Mouse (Mus musculus) inflammation-experienced regulatory T-cells, adult 6 months (primary cell): ENCODE results near the gene Cdh7. TPM values are rescaled to one million over a fixed set of nuclear protein-coding genes. Genes with fewer than 3 reads are reported as not detected.
"Not testable (repeated sequence)": the region's sequence is repeated elsewhere in the genome, so short reads cannot be mapped to it uniquely, and the experiment has no call there.

ENCODE experiments used
- ATAC-seq: one replicate; pipeline ENCODE4 v1.8.0; 2017
- polyA plus RNA-seq, 3 experiments: library from polyadenylated mRNA; unstranded; fragments of 100-300 nt; shearing (Covaris generic); gene quantifications; one replicate each; pipeline ENCODE4 v1.2.1; 2017

Cdh7 gene
- under 1 TPM in 1 of 3 experiments, not detected in 2; 0.19 TPM for polyA plus RNA-seq

- no peak for ATAC-seq
These were observed at the start of gene Cdh7 for GRCm38 (mm10) chr1:109982064-109982808. Cdh7 (plus strand) TSS chr1:109982431.

DNA sequence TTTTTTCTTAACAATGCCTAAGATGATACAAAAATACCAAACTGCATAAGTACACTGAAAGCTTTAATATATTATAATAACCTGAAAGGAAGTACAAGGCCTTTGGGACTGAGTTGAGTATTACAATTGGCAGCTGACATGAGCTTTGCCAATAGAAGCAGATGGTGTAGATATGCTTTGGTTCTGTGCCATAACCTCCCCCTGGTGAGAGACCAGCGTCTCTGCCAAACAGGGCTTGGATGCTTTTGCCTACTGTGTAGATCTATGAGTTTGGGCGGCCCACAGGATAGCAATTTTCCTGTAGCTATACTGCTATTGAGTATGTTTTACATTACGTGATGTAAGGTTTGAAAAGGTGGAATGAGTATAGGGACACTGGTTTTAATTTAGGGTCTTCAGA, 49.6 kb upstream of the Cdh7 start:
- ATAC-seq: no peak

DNA sequence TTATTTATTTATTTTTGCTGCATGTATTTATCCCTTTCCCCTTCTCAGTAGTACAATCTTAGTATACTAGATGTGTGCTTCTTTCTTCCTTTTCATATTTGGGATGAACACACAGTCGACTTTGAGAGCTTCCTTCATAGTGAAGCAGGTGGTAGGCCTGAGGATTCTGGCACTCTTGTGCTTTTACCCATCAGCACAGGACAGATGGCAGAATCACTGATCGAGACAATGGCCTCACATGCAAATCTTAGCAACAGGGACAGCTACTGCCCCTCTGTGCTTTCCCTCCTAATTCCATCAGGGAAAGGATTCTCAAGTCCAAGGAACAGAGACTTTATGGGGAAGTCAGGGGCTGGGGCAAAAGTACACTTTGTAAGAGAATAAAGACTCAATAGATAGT, 33.7 kb upstream of the Cdh7 start:
- ATAC-seq: no peak

- no peak for ATAC-seq
These were observed 10.4 kb upstream of the Cdh7 start for GRCm38 (mm10) chr1:109971721-109972425.

DNA sequence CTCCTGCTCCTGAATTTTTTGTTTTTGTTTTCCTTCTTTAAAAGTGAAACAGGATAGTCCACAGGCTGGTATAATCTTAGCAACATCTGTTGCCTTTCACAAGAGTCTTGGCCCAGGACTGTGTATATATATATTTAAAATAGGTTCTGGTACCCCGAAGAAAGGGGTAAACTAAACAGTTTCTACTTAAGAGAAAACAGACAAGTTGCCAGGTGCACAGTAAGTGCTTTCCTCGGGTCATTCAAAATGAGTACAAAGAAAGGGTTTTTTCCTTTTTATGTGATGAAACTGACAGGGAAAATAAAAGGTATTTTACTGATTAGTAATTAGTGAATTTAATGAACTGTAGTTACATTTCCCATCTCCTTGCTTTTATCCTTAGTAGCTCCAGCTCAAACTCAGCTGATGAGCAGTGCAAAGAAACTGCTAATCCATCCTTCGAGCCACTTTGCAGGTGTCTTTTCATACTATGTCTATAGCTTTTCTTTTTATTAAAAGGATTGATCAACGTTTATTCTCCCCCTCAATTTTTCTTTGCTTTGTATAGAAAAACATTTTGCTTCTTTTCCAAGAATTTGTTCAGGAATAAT, 9.7 kb upstream of the Cdh7 start:
- ATAC-seq: no peak

DNA sequence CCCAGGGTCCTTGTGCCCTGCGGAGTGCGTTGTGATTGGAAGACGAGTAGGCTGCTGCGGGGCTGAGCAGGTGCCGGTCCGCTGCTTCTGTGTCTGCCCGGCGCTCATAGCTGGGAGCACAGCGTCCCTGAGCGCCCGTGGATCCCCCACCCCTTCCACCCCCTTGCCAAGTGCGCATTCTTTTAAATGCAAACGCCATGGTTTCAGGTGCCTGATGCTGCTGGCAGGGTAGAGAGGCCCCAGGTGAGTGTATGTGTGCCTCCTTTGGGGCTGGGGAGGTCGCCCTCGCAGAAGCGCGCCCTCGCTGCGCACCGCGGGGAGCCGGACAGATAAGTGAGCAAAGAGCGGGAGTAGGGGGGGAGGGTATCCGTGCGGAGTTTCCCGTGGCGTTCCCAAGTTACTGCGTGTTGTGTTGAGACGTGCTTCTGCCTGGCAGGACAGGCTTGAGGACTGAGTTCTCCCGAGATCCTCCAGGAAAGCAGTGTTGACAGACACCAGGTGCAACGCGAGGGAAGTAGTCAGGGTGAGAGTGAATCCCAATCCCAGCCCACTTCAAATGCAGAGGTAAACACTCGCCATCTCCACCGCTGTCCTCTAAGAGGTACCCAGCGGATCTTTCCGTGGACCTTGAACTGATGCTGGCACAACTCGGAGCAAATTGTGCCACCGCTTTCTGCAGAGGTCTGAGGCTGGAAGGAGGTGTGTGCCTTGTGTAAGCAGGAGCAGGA, 742 bp downstream of the Cdh7 start:
- no peak for ATAC-seq

DNA sequence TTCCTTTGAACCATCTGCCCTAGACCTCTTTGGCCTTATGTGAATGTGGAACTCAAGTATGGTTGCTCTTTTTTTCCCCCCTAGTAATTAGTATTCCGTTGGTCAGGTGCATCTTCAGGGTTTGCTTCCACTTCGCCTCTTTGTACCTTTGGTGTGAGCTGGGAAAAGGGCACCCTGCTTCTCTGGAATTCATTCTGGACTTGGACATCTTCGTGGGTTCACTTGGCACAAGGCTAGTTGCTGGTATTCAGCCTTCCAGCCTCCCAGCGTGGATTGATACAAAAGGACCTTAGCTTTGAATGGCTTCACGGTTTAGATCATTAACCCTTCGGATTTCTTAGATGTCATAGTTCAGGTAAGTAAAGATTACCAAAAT, 1.3 kb downstream of the Cdh7 start:
- ATAC-seq: no peak

DNA sequence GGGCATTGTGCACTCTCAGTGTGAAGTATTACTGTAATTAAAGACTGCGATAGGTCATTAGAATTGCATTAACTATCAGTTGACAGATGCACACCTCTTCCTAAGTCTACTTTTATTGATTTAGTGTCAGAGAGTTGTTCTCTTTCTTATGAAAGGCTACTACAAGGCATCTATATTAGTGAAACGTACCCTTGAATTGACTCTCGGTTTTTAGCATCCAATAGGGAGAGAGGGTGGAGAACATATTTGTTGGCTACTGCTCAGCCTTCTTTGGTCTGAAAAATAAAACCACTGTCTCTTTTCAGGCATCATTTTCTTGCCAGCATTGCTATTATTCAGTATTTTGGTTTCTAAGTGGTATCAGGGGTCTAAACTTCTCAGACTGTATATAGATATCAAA, 2.5 kb downstream of the Cdh7 start:
- no peak for ATAC-seq

DNA sequence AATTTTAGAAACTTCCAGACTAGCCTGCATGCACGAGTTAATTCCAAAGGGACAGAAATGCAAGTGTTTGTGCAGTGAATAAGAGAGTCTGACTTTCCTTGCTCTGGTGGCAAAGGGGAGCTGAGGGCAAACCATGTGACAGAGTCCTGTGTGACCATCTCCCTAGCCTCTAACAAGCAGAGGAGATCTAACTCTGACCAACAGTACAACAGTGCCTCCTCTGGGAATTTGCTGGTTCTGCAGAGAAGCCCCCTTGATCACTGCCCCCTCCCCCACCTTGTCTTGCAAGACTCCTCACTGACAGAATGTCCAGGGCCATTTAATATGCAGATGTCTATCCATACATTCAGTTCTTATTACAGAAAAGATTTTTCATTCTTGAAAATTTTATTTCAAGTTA, 3.2 kb downstream of the Cdh7 start:
- ATAC-seq: no peak

- no peak for ATAC-seq
These were observed 7.3 kb downstream of the Cdh7 start for GRCm38 (mm10) chr1:109989541-109989940.

GRCm38 (mm10) chr1:109993906-109994305, 11.7 kb downstream of the Cdh7 start:
- no peak for ATAC-seq

GRCm38 (mm10) chr1:110004451-110004850, 22.2 kb downstream of the Cdh7 start:
- ATAC-seq: no peak

DNA sequence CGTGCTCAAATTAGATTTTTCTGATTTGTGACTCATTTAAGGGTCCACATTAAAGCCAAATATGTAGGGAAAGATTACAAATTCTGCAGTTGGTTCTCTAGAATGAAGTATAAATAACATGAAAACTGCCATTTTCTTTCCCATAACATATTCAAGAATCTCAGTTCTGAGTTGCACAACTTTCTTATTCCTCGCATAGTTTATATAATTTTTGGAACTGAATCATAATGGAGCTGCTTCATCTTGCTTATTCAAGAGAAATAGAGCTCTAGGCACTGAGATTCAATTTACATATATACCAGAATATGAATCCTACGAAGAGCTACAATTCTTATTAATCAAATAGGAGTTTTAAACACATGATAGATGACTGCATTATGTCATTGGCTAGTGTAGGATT, 22.8 kb downstream of the Cdh7 start:
- ATAC-seq: no peak

DNA sequence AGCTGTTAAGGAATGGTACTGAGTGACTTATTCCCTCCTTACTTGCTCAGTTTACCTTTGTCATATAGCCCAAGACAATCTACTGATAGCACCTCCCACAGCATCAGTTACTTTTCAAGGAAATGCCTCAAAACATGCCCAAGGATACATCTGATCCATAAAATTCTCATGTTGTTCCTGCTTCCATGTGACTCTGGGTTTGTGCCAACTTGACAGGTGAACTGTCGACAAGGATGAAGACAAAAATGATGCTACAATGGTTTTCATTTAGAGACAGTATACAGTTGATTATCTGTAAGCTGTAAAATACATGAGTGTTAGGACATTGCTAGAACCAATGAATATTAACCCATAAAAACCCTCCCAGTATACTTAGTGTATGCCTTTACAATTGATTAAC, 29.9 kb downstream of the Cdh7 start:
- ATAC-seq: no peak

- ATAC-seq: no peak
These were observed 74.1 kb downstream of the Cdh7 start for GRCm38 (mm10) chr1:110056317-110056716.

- no peak for ATAC-seq
These were observed 85.2 kb downstream of the Cdh7 start for GRCm38 (mm10) chr1:110067405-110067804.

GRCm38 (mm10) chr1:110078471-110078870, 96.2 kb downstream of the Cdh7 start:
- ATAC-seq: no peak

GRCm38 (mm10) chr1:110118071-110118470, 135.8 kb downstream of the Cdh7 start:
- ATAC-seq: no peak

DNA sequence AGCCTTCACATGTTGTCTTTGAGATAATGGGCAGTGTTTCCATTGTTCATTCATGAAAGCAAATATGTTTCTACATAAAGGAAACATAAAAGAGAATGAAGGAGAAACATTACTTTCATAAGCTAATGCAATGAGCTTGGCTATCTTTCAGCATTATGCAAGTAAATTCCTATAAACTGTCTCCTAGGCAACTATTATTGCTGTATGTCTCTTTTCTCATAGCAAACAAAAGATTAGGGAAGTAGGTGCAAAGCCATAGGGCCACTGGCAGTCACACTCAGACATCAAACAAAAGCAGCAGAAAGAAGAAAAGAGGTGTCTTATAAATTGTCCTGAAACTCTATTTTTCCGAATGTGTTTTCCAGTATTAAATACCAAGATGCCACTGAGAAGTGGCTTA, 136.6 kb downstream of the Cdh7 start:
- ATAC-seq: no peak

GRCm38 (mm10) chr1:110171459-110171858, 189.2 kb downstream of the Cdh7 start:
- not testable (repeated sequence) for ATAC-seq
